Mouse (Mus musculus) neural tube, embryonic 14.5 days (tissue): ENCODE measurements around the gene Nop10. TPM values are rescaled to one million over a fixed set of nuclear protein-coding genes. Genes with fewer than 3 reads are reported as not detected.
A peak's percentile ranks its signal among the peaks of the same experiment; 100 is the strongest.

Experiments used
- ATAC-seq: fragments of 200-750 bp; cut with Nextera tagmentation; 2 replicates; pipeline ENCODE4 v1.8.0; 2017; ENCODE audit warnings: low read depth, mild to moderate bottlenecking, moderate TSS enrichment, moderate library complexity
- H3K27ac ChIP-seq: fragments of 300-500 bp; sonication (generic); 2 replicates; pipeline ENCODE4 v1.5.1; 2014; ENCODE audit warnings: low read depth, mild to moderate bottlenecking, control low read depth, low read length, moderate library complexity, mixed read lengths
- H3K27me3 ChIP-seq: fragments of 300-500 bp; sonication (generic); 2 replicates; pipeline ENCODE4 v1.6.1; 2014; ENCODE audit warnings: low read length; ENCODE audit not compliant: control insufficient read depth, insufficient read depth
- H3K36me3 ChIP-seq: fragments of 300-500 bp; sonication (generic); 2 replicates; pipeline ENCODE4 v1.6.1; 2014; ENCODE audit warnings: low read length, mixed read lengths; ENCODE audit not compliant: control insufficient read depth, insufficient read depth
- H3K4me1 ChIP-seq: fragments of 300-500 bp; sonication (generic); 2 replicates; pipeline ENCODE4 v1.6.1; 2014; ENCODE audit warnings: low read length; ENCODE audit not compliant: control insufficient read depth, insufficient read depth
- H3K4me2 ChIP-seq: fragments of 300-500 bp; sonication (generic); 2 replicates; pipeline ENCODE4 v1.6.1; 2014; ENCODE audit warnings: mild to moderate bottlenecking, low read depth, low read length, control low read depth
- H3K4me3 ChIP-seq: fragments of 300-500 bp; sonication (generic); 2 replicates; pipeline ENCODE4 v1.5.1; 2014; ENCODE audit warnings: low read depth, low read length, control low read depth, mixed read lengths
- H3K9ac ChIP-seq: fragments of 300-500 bp; sonication (generic); replicated peaks from 2 replicates; pipeline ENCODE4 v1.6.1; 2014; ENCODE audit warnings: low read depth, mild to moderate bottlenecking, control low read depth, low read length, mixed read lengths
- H3K9me3 ChIP-seq: fragments of 300-500 bp; sonication (generic); 2 replicates; pipeline ENCODE4 v1.6.1; 2016; ENCODE audit warnings: low read length; ENCODE audit not compliant: control insufficient read depth
- WGBS: fragments of 180-500 bp; shearing (Covaris S2); extraction: QIAGEN DNeasy Blood & Tissue Kit; methylation state at CpG from one replicate; pipeline ENCODE4 v1.1.7; 2014; 5-methylcytosine and 5-hydroxymethylcytosine counted together
- polyA plus RNA-seq: library from polyadenylated mRNA; unstranded; fragments of >200 nt; fragmentation: Nextera tagmentation; extraction: Ambion mirVana; gene quantifications from 2 replicates; pipeline ENCODE4 v1.2.1, GENCODE M21; 2014

Gene Nop10
- polyA plus RNA-seq, 1 experiment from 2014 or later = 185 TPM

- peak; percentile 89 for ATAC-seq
- Histone ChIP-seq H3K9ac (peak within 1 kb of the TSS; percentile 93), H3K4me3 (peak within 1 kb of the TSS; percentile 83), H3K27ac (peak within 1 kb of the TSS; percentile 96), H3K9me3 (no peaks in the 10 kb centered on the region), H3K27me3 (no peaks in the 10 kb centered on the region), H3K36me3 (no peaks in the 10 kb centered on the region), H3K4me1 (0 out of 2 replicates have a peak, but pooled peaks cover 4% of the 10 kb centered on the region), H3K4me2 (peak within 1 kb of the TSS; percentile 84)
- under 1% methylated on average over 82 of the region's 94 CpGs for WGBS
These were observed 22.4 kb upstream of the Nop10 start, which contains the start of gene Lpcat4 for GRCm38 (mm10) chr2:112239212-112239934. Lpcat4 (plus strand) TSS chr2:112239468.

GRCm38 (mm10) chr2:112239935-112240721, 21.6 kb upstream of the Nop10 start:
- no peaks in the 10 kb centered on the region for H3K9me3 ChIP-seq
- no peaks in the 10 kb centered on the region for H3K36me3 ChIP-seq
- peak overlapping the region; percentile 83 for H3K4me3 ChIP-seq
- peak overlapping the region; percentile 93 for H3K9ac ChIP-seq
- H3K4me2 ChIP-seq = peak overlapping the region; percentile 84
- peak; percentile 70 for ATAC-seq
- under 1% methylated on average over 26 of the region's 28 CpGs for WGBS
- 0 out of 2 replicates have a peak, but pooled peaks cover 4% of the 10 kb centered on the region for H3K4me1 ChIP-seq
- H3K27me3 ChIP-seq = no peaks in the 10 kb centered on the region
- H3K27ac ChIP-seq = peak overlapping the region; percentile 96

- H3K36me3 ChIP-seq = no peaks in the 10 kb centered on the region
- no peak overlapping the region for H3K27ac ChIP-seq
- WGBS = 85% methylated on average over 14 of the region's 14 CpGs
- no peak overlapping the region for H3K4me3 ChIP-seq
- no peak overlapping the region for H3K4me2 ChIP-seq
- no peak overlapping the region for H3K9ac ChIP-seq
- H3K27me3 ChIP-seq = no peaks in the 10 kb centered on the region
- no peak for ATAC-seq
- H3K9me3 ChIP-seq = no peaks in the 10 kb centered on the region
- H3K4me1 ChIP-seq = 0 out of 2 replicates have a peak, but pooled peaks cover 4% of the 10 kb centered on the region
These were observed 19.9 kb upstream of the Nop10 start for GRCm38 (mm10) chr2:112241787-112242186.

- WGBS = 88% methylated on average over 5 of the region's 5 CpGs
- H3K9ac ChIP-seq = no peak overlapping the region
- H3K9me3 ChIP-seq = no peaks in the 10 kb centered on the region
- H3K36me3 ChIP-seq = no peaks in the 10 kb centered on the region; the same call in 1 of the 2 replicates
- H3K27me3 ChIP-seq = no peaks in the 10 kb centered on the region
- H3K4me1 ChIP-seq = 0 out of 2 replicates have a peak, but pooled peaks cover 2% of the 10 kb centered on the region
- no peak overlapping the region for H3K4me3 ChIP-seq
- H3K27ac ChIP-seq = no peak overlapping the region
- no peak for ATAC-seq
- H3K4me2 ChIP-seq = no peak overlapping the region
These were observed 16.4 kb upstream of the Nop10 start for GRCm38 (mm10) chr2:112245307-112245706.

GRCm38 (mm10) chr2:112246193-112246592, 15.5 kb upstream of the Nop10 start:
- Histone ChIP-seq H3K4me1 (no peaks in the 10 kb centered on the region), H3K4me2 (no peak overlapping the region), H3K9me3 (no peaks in the 10 kb centered on the region), H3K36me3 (no peaks in the 10 kb centered on the region; the same call in 1 of the 2 replicates), H3K27me3 (no peaks in the 10 kb centered on the region), H3K9ac (no peak overlapping the region), H3K27ac (no peak overlapping the region), H3K4me3 (no peak overlapping the region)
- WGBS = 94% methylated on average over 6 of the region's 6 CpGs
- ATAC-seq = no peak

- 84% methylated on average over 10 of the region's 10 CpGs for WGBS
- Histone ChIP-seq H3K27me3 (no peaks in the 10 kb centered on the region), H3K9me3 (no peaks in the 10 kb centered on the region), H3K9ac (no peak overlapping the region), H3K4me2 (no peak overlapping the region), H3K27ac (no peak overlapping the region), H3K4me3 (no peak overlapping the region), H3K4me1 (no peaks in the 10 kb centered on the region), H3K36me3 (no peaks in the 10 kb centered on the region; the same call in 1 of the 2 replicates)
- no peak for ATAC-seq
These were observed 14.4 kb upstream of the Nop10 start for GRCm38 (mm10) chr2:112247323-112247722.

- no peak overlapping the region for H3K4me3 ChIP-seq
- no peak for ATAC-seq
- H3K27me3 ChIP-seq = no peaks in the 10 kb centered on the region
- no peaks in the 10 kb centered on the region for H3K9me3 ChIP-seq
- no peaks in the 10 kb centered on the region; the same call in 1 of the 2 replicates for H3K36me3 ChIP-seq
- no peak overlapping the region for H3K9ac ChIP-seq
- WGBS = 94% methylated on average over 10 of the region's 10 CpGs
- no peak overlapping the region for H3K27ac ChIP-seq
- H3K4me2 ChIP-seq = no peak overlapping the region
- no peaks in the 10 kb centered on the region for H3K4me1 ChIP-seq
These were observed 11.8 kb upstream of the Nop10 start for GRCm38 (mm10) chr2:112249780-112250453.

- H3K9ac ChIP-seq = no peak overlapping the region
- WGBS = 66% methylated on average over 7 of the region's 7 CpGs
- no peak overlapping the region for H3K4me2 ChIP-seq
These were observed 6.8 kb upstream of the Nop10 start for GRCm38 (mm10) chr2:112254675-112255515.

More at GRCm38 (mm10) chr2:112254675-112255515, 6.8 kb upstream of the Nop10 start:
- H3K9me3 ChIP-seq = no peaks in the 10 kb centered on the region
- H3K27ac ChIP-seq = no peak overlapping the region
- no peak overlapping the region for H3K4me3 ChIP-seq
- no peaks in the 10 kb centered on the region for H3K4me1 ChIP-seq
- no peaks in the 10 kb centered on the region for H3K36me3 ChIP-seq
- no peak for ATAC-seq
- H3K27me3 ChIP-seq = no peaks in the 10 kb centered on the region
